In genomic region chrX:85646204-85646777, GRCm38 (mm10) we compare ENCODE assay signal across 10 mouse cellular contexts.
DNase-seq lines count a peak whose midpoint lies in the region; TF ChIP-seq lines count a peak whose summit lies in the region.
"Had no signal": no experiment of that assay in that cellular context is flagged by ENCODE, and none has a peak within 500 bp of the region (broad histone marks: within the 10 kb centered on the region; RNA-seq: fewer than 3 reads in every experiment).

No protein-coding gene starts in this region.

- TF ChIP-seq EP300 in MEL (IDR thresholded peaks at IDR 0.05; ENCODE audit: low read depth in 1 of 2, low read length in 2 of 2): no peak

- no peak overlapping the region for H3K27ac ChIP-seq in MEL (ENCODE audit: control insufficient read depth, low read depth, low read length)
- H3K27ac ChIP-seq: embryonic facial prominence, embryonic 13.5 days; limb, embryonic 15.5 days had no signal

- no peak overlapping the region for H3K4me3 ChIP-seq in MEL (ENCODE audit: control insufficient read depth in 1 of 2, insufficient read depth in 1 of 2, low read depth in 2 of 2, low read length in 2 of 2)
- H3K4me3 ChIP-seq: embryonic facial prominence, embryonic 13.5 days; limb, embryonic 15.5 days had no signal

- intact Hi-C loops in heart, postnatal 25 days (cut with DNase I): loop anchor here (5.0 kb wide), 1 partner anchor 1049 kb away; no protein-coding TSS in a partner anchor
- intact Hi-C loops in left cerebral cortex, postnatal 25 days (cut with DNase I): loop anchor here (2.0 kb wide), 1 partner anchor 149 kb away; no protein-coding TSS in a partner anchor

- no peaks in the 10 kb centered on the region for H3K36me3 ChIP-seq in MEL (ENCODE audit: control insufficient read depth in 1 of 2, insufficient read depth in 2 of 2, low read length in 2 of 2)
- H3K36me3 ChIP-seq: embryonic facial prominence, embryonic 13.5 days; limb, embryonic 15.5 days had no signal

- H3K27me3 ChIP-seq in MEL (ENCODE audit: control insufficient read depth in 1 of 2, insufficient read depth in 2 of 2, low read length in 2 of 2): no peaks in the 10 kb centered on the region
- H3K27me3 ChIP-seq: embryonic facial prominence, embryonic 13.5 days; limb, embryonic 15.5 days had no signal

- H3K9me3 ChIP-seq in MEL (replicated peaks; ENCODE audit: insufficient read depth, low read length): no peaks in the 10 kb centered on the region
- H3K9me3 ChIP-seq: embryonic facial prominence, embryonic 13.5 days; limb, embryonic 15.5 days had no signal

- H3K79me2 ChIP-seq in MEL (ENCODE audit: control insufficient read depth, insufficient read depth, low read length, poor library complexity): no peaks in the 10 kb centered on the region

- TF ChIP-seq RAD21 in MEL (IDR thresholded peaks at IDR 0.05; ENCODE audit: low read depth, low read length): peak; percentile 89

- H3K9ac ChIP-seq in MEL (ENCODE audit: control insufficient read depth, low read depth, low read length, poor library complexity, severe bottlenecking): no peak overlapping the region
- H3K9ac ChIP-seq: embryonic facial prominence, embryonic 13.5 days; limb, embryonic 15.5 days had no signal

- peak; percentile 14 for DNase-seq in heart, adult 8-10 months (ENCODE audit: low spot score)
- DNase-seq in heart, postnatal 25 days (ENCODE audit: low spot score): no peak
- DNase-seq in 3134 (ENCODE audit: extremely low read depth, insufficient read length, low spot score) (peak; percentile 1), MEL (ENCODE audit: low read depth, low spot score) (peak; percentile 68)
- DNase-seq in embryo, embryonic 11 days: peak; percentile 44
- DNase-seq in left cerebral cortex, postnatal 25 days (ENCODE audit: low spot score in 2 of 2): peak; percentile 23 to 54
- DNase-seq in skeletal muscle tissue, adult 2 months (ENCODE audit: low read depth, low spot score): peak; percentile 11
- no peak for DNase-seq in gastrocnemius, postnatal 10 days

- TF ChIP-seq POLR2A in MEL (IDR thresholded peaks at IDR 0.05; ENCODE audit: control insufficient read depth in 1 of 2, insufficient read depth in 1 of 2, low read depth in 1 of 2, low read length in 2 of 2, poor library complexity in 1 of 2): no peak

- no peaks in the 10 kb centered on the region for H3K4me1 ChIP-seq in MEL (ENCODE audit: control insufficient read depth in 1 of 2, insufficient read depth in 2 of 2, low read length in 2 of 2)
- H3K4me1 ChIP-seq: embryonic facial prominence, embryonic 13.5 days; limb, embryonic 15.5 days had no signal

- peak in 2 of 3 experiments; percentile 42 to 72; a peak in 4 of 6 replicates for TF ChIP-seq CTCF in MEL (IDR thresholded peaks at IDR 0.05 in 2 of 3, conservative IDR thresholded peaks at IDR 0.05 in 1 of 3; ENCODE audit: control insufficient read depth in 1 of 3, insufficient read depth in 1 of 3, low read depth in 2 of 3, low read length in 3 of 3, poor library complexity in 1 of 3, severe bottlenecking in 1 of 3)

TF ChIP-seq in MEL, 35 proteins besides CTCF, POLR2A, EP300 and RAD21:
- TF ChIP-seq ZC3H11A (IDR thresholded peaks at IDR 0.05; ENCODE audit: low read depth, low read length) (peak; percentile 84), GATA1 (IDR thresholded peaks at IDR 0.05; ENCODE audit: low read depth, low read length) (no peak), UBTF (IDR thresholded peaks at IDR 0.05; ENCODE audit: borderline replicate concordance, insufficient read depth, low read depth, low read length) (no peak), ELF1 (IDR thresholded peaks at IDR 0.05; ENCODE audit: low read depth, low read length) (no peak), RCOR1 (IDR thresholded peaks at IDR 0.05; ENCODE audit: low read depth, low read length) (no peak), USF2 (IDR thresholded peaks at IDR 0.05; ENCODE audit: borderline replicate concordance in 1 of 2, insufficient read depth in 1 of 2, low read depth in 1 of 2, low read length in 2 of 2) (no peak), SMC3 (IDR thresholded peaks at IDR 0.05; ENCODE audit: low read depth, low read length) (peak; percentile 81), JUND (IDR thresholded peaks at IDR 0.05; ENCODE audit: low read depth, low read length) (no peak), MEF2A (IDR thresholded peaks at IDR 0.05; ENCODE audit: extremely low read depth, insufficient replicate concordance, low read depth, low read length, poor library complexity, severe bottlenecking) (no peak), KAT2A (conservative IDR thresholded peaks at IDR 0.05; ENCODE audit: low read depth, low read length) (no peak), ETS1 (IDR thresholded peaks at IDR 0.05; ENCODE audit: low read depth, low read length) (no peak), TBP (IDR thresholded peaks at IDR 0.05; ENCODE audit: low read depth, low read length) (no peak), MAX (IDR thresholded peaks at IDR 0.05; ENCODE audit: low read length) (no peak), POLR2AphosphoS2 (IDR thresholded peaks at IDR 0.05; ENCODE audit: low read length) (no peak), MYB (IDR thresholded peaks at IDR 0.05; ENCODE audit: low read depth, low read length) (no peak), HCFC1 (IDR thresholded peaks at IDR 0.05; ENCODE audit: low read depth, low read length) (no peak), ZNF384 (IDR thresholded peaks at IDR 0.05; ENCODE audit: low read depth, low read length) (no peak), ZKSCAN1 (IDR thresholded peaks at IDR 0.05; ENCODE audit: low read depth, low read length) (no peak)

Comparison
In these comparisons a context has a peak if more than half of its experiments do, and no peak if none do; other contexts are left out.
1. DNase-seq: peak in heart, adult 8-10 months (single experiment), 3134 (single experiment), MEL (single experiment), embryo, embryonic 11 days (single experiment), left cerebral cortex, postnatal 25 days (2 of 2) and skeletal muscle tissue, adult 2 months (single experiment); none in heart, postnatal 25 days (single experiment) and gastrocnemius, postnatal 10 days (single experiment).